Mouse (Mus musculus): ENCODE data around the gene Oxct2a.

Gene Oxct2a

DNA sequence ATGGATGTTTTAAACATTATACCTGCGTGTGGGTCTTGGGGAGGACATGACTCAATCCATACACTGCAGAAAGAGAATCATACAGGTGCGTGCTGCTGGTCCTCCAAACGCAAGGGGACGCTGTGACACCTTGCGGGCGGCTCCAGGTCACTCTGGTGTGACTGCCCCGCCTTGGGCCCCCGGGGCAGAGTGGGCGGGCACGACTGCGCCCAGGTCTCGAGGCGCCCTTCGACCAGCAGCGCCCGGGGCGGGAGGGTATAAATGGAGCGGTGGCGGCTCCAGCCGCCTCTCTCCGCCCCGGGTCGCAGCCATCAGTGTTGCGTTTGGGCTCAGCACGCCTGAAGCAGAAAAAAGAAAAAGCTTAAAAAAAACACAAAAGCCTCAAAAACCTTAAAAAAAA is 40.9 kb downstream of the Oxct2a start:
- in situ Hi-C loops (cut with MboI; ENCODE audit: low sequenced_read_pairs): no loop called here

- in situ Hi-C loops (cut with MboI; ENCODE audit: low sequenced_read_pairs): no loop called here
Observed at GRCm38 (mm10) chr4:123280117-123280516, 43.3 kb downstream of the Oxct2a start.
